Mouse (Mus musculus): ENCODE data around the gene Gm45062.
"Not testable (repeated sequence)": the region's sequence is repeated elsewhere in the genome, so short reads cannot be mapped to it uniquely, and the experiment has no call there.

The Gm45062 gene

DNA sequence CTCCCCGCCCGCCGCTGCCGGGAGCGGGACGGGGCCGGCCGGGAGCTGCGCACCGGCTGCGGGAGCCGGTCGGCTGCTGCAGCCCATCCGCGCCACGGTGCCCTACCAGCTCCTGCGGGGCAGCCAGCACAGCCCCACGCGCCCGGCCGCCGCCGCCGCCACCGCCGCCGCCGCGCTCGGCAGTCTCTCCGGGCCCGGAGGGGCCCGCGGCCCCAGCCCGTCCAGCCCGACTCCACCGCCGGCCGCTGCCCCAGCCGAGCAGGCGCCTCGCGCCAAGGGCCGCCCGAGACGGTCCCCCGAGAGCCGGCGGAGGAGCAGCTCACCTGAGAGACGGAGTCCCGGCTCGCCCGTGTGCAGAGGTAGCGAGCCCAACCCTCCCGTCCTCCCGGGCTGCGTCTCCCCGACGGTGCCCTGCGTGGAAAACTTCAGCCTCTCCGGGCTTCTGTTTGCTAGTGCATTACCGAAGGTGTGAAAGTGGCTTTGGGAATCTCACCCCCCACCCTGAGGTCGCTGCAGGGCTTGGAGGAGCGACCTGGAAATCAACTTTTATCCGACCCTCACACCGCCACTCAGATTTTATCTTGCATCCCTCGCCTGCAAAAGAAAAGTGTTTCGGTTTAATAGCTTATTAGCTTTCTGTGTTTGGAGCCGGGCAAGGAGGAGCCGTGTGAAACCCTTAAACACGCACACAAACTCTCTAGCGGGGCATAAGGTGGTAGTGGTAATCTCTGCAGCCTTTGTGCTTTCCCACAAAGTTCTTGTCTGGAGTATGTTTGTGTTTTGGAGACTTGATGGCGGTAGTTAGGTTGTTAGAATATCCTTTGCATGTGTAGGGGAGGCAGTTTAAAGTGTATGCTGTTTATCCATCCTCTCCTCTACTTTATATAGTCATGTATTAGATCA is 251.0 kb downstream of the Gm45062 start:
- DNase-seq (ENCODE audit: low read depth): no peak

DNA sequence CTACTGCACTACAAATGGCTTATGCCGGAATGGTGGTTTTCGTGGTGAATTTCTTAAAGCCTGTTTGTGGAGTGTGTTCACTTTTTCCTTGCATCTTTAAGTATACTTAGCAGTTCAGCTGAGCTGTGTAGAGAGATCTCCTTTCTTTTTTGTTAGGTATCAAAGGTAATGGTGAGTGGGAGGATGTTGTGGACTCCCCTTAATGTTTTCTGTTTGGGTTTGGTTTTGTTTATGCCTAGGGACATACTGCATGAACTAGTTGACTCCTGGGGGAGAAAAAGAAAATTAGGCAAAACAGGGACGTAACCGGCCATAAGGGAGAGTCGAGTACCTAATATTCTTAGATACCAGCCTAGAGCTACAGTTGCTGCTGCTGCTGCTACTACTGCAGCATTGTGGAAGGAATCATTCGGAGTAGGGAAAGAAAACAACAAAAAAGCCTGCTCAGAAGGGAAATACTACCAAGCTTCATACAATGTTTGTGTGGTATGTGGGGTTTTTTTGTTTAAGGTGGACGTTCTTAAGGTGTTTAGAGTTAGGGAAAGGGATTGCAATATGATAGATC is 251.7 kb downstream of the Gm45062 start:
- DNase-seq (ENCODE audit: low read depth): no peak

DNA sequence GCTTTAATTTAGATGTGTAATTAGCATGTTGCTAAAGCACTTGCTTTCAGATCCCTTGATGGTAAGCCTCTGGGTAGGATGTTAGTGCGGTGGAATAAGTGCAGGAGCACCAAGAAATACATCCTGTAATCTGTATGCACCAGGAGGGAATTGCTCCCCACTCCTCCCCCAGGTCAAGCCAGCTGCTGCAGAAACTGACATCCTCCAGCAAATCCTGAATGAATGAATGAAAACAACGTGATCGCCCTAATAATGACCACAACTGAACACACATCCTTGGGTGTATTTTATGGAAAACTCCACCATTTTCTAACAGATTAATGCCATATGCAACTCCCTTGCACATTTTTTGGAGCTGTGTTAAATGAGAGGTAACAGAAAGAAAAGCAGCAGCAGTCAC is 252.2 kb downstream of the Gm45062 start:
- no peak for DNase-seq (ENCODE audit: low read depth)

DNA sequence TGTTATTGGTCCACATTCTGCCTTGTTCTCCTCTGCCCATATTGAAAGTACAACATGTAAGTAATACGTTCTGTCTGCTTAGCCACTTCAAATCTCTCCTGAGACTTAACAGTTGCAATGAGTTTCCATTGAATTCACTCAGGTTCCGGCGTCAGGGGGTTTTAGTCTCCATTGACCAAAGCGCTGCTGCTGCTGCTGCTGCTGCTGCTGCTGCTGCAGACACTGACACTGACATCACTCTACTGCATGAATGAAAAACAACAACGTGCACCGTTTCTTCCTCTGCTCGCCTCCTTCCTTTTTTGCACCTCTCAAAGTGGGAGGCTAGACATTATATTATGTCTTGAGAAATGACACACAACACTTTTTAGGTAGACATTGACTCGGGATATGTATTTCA is 253.2 kb downstream of the Gm45062 start:
- DNase-seq (ENCODE audit: low read depth): no peak

DNA sequence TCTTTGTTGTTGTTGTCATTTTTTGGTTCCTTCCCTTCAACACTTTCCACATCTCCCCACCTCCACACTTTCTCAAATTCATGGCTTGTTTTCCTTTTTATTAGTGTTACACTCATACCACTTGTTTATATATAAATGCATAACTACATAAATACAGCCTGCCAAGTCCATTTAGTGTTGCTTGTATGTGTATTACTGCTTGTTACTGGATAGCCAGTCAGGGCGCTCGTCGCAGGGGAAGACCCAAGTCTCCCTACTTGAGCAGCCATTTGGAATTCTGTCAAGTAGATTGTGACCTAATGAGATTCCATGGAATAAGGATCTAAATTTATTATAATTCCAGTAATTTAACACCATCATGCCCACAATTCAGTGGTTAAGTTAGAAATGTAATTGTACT is 260.4 kb downstream of the Gm45062 start:
- no peak for DNase-seq (ENCODE audit: low read depth)

DNA sequence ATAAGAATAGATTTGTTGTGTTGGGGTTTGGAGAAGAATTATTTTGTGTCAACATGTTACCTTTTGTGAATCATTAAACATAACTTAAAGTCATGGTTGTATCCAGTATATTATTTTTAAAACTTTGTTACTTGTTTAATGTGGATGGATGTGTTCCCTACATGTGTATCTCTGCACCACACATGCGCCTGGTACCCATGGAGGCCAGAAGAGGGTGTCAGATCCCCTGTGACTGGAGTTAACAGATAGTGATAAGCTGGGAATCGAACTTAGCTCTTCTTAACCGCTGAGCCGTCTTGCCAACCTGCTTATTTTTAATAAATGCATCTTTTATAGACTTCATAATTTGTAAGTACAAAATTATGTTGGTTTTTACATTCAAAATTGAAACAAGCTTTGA is 262.0 kb downstream of the Gm45062 start:
- DNase-seq (ENCODE audit: low read depth): no peak

DNA sequence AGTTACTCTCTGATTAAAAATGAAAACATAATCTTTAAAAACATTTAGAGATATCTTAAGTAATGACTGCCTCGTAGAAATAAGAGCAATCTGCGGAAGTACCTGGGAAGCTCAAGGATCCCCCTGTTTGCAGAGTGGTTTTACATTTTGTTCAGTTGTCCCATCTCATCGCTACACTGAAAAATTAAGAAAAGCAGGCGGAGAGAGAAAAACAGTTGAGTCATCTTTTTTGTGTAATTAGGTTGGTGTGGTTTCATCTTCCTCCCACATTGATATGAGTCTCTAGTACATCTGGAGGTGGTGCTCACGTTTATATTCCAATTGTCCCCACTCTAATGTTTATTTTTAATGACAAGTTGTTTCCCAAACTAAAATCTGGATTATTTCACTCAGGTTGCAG is 265.5 kb downstream of the Gm45062 start:
- no peak for DNase-seq (ENCODE audit: low read depth)

DNA sequence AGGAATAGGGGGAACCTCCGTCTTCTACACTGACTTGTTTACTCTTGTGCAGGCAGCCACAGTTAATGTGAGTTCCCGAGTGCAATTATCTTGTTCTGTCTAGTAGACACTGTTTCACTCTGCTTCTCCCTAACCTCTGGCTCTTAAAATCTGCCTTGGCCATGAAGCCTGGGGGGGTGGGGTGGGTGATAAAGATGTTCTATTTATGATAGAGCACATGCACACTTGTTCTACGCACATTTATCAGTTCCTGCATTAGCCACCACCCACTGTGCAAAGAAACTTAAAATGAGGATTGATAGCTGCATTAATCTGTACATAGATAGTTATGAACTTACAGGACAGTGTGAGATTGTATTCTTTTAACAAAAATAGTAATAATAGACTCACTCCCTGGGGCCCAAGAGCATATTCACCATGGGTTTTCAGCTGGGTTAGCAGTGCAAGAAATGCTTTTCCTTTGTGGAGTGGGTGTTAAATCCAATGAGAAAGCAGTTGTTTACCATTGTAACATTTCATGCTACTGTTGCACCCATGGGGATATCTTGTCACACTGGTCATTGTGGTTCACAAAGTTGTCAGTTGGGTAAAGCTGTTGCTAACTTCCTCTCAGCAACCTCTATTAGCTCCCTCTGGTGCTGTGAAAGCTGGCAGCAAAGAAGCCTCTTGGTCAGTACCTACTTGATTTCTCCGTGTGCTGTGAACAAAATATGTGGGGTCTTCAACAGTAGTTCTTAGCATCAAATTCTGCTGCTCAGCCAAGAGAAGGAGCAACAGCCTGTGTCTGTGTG is 272.0 kb downstream of the Gm45062 start:
- no peak for DNase-seq (ENCODE audit: low read depth)

DNA sequence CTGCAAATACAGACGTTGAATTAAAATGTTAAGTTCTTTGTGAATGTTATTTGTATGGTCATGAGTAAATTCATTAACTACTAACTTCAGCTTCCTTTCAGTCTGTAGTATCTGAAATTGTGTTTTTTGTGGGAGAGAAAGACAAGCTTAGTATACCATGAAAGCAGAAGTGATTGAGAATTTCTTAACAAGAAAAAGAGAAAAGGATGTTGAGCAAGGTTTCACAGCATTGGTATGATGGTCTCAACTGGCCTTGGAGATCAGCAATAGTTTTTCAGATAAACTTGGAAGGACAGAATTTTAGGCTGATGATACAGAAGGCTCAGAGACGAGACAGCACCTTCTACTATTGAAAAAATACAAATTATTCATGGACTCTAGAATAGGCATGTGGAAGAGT is 277.7 kb downstream of the Gm45062 start:
- no peak for DNase-seq (ENCODE audit: low read depth)

DNA sequence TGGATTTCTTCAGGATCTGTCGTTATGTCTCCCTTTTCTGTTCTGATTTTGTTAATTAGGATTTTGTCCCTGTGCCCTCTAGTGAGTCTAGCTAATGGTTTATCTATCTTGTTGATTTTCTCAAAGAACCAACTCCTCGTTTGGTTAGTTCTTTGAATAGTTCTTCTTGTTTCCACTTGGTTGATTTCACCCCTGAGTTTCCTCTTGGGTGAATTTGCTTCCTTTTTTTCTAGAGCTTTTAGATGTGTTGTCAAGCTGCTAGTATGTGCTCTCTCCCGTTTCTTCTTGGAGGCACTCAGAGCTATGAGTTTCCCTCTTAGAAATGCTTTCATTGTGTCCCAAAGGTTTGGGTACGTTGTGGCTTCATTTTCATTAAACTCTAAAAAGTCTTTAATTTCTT is 282.3 kb downstream of the Gm45062 start:
- DNase-seq (ENCODE audit: low read depth): not testable (repeated sequence)

DNA sequence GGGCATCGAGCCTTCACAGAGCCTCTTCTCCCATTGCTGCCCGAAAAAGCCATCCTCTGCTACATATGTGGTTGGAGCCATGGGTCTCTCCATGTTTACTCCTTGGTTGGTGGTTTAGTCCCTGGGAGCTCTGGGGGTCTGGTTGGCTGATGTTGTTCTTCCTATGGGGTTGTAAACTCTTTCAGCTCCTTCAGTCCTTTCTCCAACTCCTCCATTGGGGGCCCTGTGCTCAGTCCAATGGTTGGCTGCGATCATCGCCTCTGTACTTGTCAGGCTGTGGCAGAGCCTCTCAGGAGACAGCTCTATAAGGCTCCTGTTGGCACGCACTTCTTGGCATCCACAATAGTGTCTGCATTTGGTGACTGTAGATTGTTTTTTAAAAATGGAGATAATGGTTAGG is 285.6 kb downstream of the Gm45062 start:
- no peak for DNase-seq (ENCODE audit: low read depth)

DNA sequence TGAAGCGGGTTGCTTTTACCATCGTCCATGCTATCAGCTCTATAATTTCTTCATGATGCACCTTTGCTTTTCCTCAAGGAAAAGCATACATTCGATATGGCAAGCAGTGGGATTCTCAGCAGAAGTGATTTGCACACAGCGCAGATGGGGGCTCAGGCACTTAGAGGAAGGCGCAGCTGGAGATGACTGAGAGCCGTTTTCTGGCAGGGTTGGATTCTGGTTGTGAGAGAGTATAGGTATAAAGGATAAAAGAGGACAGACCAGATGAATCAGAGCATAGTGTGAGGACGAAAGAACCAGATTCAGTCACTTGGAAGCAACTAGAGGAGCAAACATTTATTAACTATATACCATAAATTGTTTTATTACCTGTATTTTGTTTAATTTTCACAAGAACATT is 286.5 kb downstream of the Gm45062 start:
- DNase-seq (ENCODE audit: low read depth): no peak

DNA sequence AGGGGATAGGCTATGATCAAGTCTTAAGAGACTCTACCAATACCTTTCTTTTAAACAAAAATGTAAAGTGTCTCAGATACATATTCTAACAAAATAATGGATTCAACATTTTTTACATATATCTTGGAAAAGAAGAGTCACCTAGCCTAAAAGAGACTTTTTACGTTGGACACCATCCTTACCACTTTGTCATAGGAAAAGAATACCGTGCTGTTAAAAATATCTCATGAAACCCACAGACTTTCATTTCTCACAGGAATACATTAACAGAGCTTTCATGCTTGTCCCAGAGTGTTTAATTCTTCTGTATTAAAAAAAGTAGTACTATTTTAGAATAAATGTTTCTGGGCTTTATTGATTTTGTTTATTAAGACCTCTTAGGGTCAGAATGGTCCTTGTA is 291.9 kb downstream of the Gm45062 start:
- DNase-seq (ENCODE audit: low read depth): no peak

DNA sequence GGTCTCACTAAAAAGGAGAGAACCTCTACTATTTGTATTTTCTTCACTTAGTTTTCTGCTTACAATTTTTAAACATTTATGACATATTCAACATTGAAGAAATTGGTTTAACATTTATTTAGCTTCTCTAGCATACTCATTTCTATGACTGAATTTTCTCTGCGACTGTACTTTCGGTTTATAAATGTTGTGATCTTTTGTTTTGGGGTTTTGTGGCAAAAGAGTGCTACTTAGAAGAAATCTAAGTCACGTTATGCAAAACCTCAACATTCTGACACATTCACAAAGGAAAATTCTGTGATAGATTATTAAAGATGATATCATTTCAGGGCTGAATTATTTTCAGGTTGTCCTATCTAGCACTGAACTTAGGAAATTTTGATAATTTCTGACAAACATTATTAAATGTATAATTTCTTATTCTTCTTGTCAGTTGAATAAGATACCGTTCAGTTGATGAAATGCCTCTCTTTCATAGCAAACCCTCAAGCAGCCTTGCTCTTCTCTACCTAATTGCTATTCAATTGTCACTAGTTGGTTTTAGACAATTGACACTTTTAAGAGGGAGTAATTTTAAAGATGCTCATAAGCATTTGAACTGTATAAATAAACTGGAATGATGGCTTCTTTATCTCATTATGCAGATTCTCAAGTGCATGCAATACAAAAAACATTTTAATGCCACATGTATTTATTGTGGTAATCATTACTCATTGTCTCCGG is 297.8 kb downstream of the Gm45062 start:
- no peak for DNase-seq (ENCODE audit: low read depth)

DNA sequence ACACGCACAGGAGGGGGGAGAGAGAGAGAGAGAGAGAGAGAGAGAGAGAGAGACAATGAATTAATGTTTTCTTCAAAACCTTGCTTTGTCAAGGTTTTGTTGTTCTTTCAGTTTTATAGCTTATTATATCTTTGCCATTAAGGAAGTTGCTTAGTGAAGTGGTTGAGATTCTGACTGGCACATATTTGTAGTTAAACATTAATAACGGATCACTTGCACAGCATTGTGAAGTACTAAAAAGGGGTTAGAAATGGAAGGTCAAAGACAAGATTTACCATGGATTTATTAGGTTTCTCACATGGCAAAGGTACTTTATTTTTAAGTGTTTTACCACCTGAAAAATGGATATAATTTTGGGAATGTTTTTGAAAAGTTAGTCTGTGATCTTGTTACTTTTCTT is 301.4 kb downstream of the Gm45062 start:
- no peak for DNase-seq (ENCODE audit: low read depth)

DNA sequence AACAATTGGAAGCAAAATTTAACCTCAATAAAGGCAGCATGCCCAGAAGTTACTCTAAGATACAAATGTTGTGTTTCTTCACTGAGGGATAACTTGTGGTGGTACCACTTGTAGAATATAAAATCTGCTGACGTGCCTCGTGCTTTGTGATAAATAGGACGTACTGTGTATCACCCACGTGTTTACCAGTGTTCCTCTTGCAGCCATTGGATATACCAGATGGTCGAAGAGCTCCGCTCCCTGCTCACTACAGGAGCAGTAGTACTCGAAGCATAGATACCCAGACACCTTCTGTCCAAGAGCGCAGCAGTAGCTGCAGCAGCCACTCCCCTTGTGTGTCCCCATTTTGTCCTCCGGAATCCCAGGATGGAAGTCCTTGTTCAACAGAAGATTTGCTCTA is 323.1 kb downstream of the Gm45062 start:
- DNase-seq (ENCODE audit: low read depth): no peak

DNA sequence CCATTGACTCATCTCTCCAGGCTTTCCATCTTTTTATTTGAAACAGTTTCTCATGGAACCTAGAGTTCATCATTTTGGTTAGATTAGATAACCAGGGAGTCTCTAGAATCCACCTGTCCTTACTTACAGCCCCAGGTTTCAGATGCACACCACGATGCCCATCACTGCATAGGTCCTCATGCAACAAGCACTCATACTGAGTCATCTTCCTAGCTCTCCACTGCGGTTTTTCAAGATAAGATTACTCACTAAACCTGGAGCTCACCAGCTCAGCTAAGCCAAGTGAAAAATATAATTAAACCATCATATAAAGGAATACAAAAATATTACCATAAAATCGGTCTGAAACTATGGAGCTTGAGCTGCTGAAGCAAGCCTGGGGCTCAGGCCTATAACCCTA is 324.6 kb downstream of the Gm45062 start:
- DNase-seq (ENCODE audit: low read depth): no peak

DNA sequence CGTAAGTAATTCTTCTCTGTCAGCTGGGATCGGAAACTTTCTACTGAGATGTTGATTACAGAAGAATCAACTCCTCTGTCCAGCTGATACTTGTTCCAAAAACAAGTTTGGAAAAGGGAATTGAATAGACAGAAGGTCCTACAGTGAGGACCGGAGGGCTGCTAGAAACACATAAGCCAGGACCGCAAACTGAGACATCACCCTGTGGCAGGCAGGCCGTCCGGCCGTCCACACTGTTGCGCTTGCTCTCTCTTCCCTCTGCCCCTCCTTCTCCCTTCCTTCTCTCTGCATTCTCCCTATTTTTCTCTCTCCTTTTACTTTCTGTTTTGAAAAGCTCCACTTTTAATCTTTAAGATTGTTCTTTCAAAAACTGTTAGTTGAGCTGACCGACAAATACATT is 332.4 kb downstream of the Gm45062 start:
- DNase-seq (ENCODE audit: low read depth): no peak

DNA sequence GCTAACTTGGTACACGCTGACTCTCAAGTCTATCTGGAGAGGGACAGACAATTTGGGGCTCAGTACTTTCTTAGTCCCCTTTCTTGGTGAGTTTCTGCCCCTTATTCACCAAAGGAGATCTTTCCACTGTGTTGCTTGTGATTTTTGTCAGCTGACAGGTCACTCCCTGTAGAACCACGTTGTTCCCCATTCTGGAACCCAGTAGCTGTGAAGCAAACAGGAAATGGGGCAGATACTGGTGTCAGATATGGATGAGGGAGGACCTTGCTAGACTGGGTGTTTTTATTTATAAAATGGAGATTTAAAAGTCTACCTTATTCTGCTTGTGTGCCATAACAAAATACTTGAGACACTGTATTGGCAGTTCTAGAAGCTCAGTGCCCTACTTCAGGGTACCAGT is 358.1 kb downstream of the Gm45062 start:
- DNase-seq (ENCODE audit: low read depth): no peak

DNA sequence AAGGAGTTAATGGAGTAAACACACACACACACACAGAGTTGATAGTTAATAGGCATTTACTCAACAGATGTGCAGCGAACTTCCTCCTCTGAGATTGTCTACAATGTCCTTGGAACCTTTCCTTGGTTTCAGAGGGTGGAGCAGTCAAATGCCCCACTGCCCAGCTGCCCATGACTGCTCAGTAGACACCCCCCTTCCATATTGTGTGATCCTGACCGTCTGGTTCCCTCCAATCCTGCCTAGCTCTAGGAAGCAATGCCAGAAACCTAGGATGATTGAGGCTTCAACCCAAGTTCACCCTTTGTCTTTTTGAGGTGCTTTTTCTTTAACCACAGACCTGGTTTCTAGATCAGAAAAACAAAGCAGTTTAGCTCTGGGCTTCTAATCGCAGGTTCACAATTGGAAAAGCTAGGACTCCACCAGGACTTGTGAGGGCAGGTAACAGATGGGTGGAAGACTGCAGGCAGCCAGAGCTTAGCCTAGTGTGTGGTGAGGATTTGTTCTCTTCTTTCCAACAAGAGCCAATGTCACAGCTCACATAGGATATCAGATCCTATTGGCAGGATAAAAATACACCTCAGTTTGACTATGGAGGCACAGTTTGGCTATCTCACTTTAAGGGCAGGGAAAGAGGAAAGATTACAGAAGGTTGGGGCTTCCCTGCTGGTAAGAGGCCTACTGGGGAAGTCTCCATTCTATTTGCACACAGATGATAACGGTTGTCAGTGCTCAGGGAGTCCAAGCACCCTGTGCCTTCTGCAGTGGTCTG is 360.5 kb downstream of the Gm45062 start:
- no peak for DNase-seq (ENCODE audit: low read depth)

DNA sequence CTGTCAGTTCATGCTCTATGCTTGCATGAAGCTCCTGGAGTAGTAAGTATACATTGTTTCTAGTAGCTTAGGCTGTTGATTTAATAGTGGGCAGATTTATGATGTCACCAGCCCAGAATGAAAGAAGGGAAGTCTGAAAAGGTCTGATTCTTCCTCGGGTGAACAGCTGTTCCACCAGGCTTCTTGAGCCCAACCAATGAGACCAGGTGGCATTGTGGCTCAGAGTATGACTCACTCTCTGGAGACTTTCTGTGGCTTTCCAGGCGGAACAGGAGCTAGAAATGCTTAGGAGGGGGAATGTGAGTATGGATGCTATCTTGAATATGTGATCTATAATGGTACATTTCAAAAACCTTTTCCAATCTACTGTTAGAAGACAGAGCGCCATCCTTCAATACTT is 363.8 kb downstream of the Gm45062 start:
- DNase-seq (ENCODE audit: low read depth): no peak

DNA sequence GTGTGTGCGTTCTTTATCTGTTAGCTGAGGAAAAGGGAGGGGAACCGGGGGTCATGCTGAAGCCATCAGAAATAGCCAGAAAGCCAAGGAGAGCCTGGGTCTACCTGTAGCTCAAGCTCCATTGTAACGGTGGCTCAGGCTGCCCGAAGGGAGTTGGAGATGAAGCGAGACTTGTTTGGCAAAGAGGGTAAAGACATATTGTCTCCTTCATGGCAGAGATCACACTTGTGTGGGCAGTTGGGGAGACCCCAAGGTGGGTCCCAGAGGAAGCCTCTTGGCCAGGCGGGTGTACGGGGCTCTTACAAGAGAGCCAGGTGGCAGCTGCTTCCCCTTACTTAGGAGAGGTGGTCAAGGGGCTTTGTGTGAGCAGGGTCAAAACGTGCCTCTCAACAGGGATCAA is 369.0 kb downstream of the Gm45062 start:
- no peak for DNase-seq (ENCODE audit: low read depth)
